Mouse (Mus musculus) adipocyte (in vitro differentiated cells): Measurements from ENCODE around the gene Napb.

ENCODE experiments used
- DNase-seq: peaks from one replicate; pipeline ENCODE4 v3.0.0-alpha.2; 2016; ENCODE audit warnings: low spot score

The Napb gene

GRCm38 (mm10) chr2:148687971-148688370, 44.3 kb downstream of the Napb start:
- peak; percentile 48 for DNase-seq

GRCm38 (mm10) chr2:148686862-148687261, 45.4 kb downstream of the Napb start:
- no peak for DNase-seq

DNA sequence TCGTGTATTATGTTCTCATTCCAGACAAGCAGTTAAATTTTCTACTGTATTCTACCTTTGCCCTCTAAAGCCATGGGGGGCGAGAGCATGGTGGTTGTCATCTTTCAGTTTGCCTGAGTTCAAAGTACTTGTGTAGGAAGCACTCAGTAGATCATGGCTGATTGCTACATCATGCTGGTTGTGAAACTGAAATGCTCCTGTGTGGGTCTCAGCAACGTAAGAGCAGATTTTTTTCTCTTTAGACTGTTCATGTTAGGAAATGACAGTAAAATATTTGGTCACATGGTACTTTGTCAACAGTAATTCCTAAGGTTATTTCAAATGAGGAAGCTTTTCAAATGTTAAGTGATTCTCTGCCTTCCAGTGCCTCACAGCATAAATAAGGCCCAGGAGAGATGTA, 46.6 kb downstream of the Napb start:
- DNase-seq = peak; percentile 57

DNA sequence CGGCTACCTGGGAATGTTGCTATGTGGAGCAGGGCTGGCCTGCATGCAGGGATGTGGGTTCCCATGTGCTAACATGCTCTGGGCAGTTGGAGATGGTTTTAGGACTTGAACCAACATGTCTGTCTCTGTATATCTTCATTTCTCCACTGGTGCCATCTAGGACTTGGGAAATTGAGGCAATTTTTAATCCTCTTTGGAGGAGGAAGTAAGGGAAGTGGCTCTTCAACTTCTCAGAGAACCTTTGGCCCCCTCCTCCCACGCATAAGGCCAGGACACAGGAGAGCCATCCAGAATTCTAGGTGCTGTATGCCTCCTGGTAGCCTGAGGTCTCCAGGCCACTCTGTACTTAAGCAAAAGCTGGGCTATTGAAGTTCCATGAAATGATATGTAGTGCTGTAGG, 47.3 kb downstream of the Napb start:
- DNase-seq = no peak

GRCm38 (mm10) chr2:148683031-148683430, 49.2 kb downstream of the Napb start:
- no peak for DNase-seq

GRCm38 (mm10) chr2:148681461-148681891, 50.8 kb downstream of the Napb start:
- DNase-seq = peak; percentile 61

DNA sequence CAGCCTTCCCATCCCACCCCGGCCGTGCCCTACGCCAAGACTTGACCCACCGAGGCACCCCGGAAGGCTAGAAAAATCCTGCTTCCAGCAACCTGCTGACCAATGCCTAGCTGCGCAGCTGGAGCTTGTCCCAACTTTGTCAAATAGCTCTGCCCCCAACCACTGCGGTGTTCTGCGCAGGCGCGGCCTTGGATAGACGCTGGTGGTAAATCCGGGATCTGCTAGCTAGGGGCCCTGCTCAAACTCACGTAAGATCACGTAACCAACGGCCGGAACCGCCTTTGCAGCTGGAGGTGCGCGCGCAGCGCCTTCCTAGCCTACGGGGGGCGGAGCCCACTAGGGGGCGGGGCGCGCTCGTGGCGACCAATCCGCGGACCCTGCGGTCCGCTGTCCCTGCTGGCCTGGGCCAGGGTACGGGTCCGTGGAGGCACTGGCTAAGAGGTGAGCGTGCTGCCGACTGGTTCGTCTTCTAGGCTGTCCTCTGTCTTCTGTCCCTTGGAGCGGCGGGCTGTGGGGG, 51.4 kb downstream of the Napb start, which contains the start of gene Gzf1:
Gzf1 (plus strand) TSS at position 249 of the 517 bp plus-strand sequence.
- peak; percentile 100 for DNase-seq

DNA sequence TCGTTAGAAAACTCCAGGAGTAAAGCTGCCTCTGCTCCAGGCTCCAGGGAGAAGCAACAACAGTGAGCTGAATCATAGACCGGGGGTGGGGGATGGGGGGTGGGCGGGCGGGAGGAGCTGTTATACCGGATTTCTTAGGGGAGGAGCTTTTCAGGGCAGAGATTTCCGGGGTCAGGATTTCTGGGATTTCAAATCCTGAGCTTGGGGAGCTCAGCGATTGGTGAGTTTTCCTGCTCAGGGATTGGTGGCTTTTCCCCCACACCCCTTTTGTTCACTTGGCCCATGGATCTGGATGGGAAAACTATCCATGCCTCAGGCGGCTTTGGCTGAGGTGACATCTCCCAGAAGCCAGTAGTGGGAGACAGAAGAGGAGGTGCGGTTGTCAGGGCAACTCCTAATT, 52.9 kb downstream of the Napb start:
- DNase-seq = peak; percentile 96

DNA sequence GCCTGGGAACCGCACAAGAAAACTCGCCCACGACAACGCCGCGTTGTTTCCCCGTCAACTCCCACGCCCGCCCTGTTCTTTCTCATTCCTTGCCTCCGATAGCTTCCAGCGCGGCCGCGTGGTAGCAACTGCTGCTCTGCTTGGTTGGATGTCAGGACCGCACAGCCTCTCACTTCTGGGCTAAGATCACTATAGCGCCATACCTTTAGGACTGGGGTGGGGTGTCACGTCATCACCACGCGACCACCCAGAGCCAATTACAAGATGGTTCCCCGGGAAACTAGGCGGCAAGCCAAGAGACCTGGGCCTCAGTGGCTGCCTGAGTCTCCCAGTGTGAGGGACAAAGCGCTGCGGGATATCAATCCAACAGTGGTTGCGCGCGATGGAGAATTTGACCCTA, 54.5 kb downstream of the Napb start:
- DNase-seq = no peak

DNA sequence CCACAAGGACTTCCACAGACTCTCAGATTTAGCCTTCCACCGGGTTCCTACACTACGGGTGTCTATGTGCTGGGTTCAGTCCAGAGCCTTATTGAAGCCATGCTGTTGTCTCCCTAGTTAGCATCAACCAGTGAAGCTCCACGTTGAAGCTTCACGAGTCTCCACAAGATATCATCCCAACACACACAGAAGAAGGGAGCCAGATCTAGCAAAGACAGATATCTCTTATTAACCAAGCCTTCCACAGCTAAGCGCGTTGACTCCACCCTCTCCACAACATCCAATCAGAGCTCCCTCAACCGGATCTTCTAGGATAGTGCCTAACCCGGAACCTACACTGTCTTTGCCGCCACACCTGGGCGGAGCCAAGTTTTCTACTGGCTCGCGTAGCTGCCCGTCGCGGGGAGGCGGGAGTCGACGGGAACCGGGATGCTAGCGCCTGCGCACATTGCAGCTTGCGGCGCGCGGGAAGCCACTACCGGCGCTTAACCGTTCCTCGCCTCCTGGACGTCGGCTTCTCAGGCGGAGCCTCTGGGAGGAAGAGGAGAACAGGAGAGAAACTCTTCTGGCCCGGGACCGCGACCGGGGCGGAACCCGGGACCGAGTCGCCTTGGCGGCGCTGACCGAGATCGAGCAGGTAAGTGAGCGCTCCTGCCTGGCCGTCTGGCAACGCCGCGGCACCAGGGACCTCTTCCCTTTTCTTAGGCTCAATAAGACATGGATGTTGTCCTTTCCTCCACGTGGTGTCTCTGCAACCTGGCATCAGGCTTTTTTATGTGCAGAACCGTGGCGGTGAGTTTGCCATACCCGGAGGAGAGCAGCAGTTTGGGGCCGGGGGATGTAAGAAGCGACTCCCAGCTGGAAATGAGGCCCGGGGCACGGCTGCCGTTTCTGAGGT, 59.8 kb downstream of the Napb start, which contains the start of gene Nxt1:
Nxt1 (plus strand) TSS at position 403 of the 898 bp plus-strand sequence.
- DNase-seq = peak; percentile 99

DNA sequence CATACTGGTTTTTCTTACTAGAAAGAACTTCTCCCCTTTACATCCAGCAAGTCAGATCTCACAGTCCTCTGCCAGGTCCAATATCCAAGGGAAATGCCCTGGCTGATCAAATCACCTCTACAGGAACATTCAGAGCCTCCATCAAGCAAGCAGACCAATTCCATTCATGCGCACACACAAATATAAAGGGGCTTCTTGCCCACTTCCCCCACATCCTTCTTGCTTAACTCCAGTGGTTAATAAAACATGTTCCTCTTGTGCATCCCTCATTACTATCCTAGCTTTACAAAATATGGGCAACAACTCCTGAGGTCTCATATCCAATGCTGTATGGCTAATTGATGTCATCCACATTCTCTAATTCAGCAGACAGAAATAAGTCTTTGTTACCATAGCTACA, 68.8 kb downstream of the Napb start:
- DNase-seq = no peak

GRCm38 (mm10) chr2:148654961-148655360, 77.3 kb downstream of the Napb start:
- DNase-seq = peak; percentile 89

DNA sequence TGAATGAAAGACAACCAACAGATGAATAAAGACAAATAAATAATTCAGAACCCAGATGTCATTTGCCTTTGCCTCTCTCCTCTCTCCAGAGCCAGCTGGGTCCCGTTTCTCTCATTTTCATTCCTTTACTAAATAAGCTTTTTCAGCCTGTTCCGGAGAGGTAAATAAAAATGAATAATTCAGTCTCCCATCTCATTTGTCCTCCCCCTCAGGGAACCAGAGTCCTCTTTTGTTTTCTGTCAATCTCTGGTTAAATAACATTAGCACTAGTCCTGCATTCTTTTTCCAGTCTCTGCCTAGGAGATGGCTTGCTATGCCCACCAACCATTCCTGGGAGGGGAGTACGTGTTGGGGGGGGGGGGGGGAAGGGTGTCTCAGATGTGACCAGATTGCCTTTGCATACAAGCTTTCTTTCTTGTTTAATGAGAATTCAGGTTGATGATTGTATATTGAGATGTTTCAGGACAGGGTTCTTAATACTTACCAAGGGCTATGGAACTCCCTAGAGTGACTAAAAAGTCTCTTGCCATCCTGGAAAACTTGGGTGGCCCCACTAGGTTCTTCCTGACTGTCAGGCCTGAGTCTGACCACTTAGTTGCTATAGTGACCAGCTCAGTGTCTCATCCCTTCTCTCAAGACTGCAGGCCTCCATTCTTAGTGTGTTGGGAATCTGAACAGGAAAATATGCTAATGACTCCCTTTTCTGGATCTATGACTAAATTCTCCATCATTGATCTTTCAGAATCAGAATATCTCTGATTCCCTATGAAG, 81.5 kb downstream of the Napb start:
- no peak for DNase-seq

DNA sequence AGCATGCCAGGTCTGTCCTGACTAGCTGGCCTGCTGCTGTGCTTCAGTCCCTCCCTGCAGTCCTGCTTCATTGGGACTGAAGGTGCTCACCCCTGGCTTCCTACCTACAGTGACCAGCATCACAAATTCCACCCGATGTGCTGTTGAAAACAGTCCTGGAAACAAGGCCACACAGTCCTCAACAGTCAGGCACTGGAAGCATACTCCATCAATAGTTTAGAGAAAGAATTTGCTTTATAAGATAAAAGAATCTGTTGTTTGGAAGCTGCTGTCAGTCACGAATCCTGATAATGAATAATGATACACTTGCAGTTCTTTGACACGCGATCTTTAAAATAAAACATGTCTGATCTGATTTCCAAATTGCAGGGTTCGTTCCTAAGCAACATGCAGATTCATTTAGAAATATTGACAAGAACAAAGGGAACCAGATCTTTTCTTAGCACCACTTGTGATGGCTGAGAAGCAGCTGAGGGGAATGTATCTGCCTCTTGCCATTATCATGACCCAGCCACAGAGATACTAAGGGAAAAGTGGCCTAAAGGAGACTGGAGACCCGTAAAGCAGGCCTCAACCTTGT, 87.8 kb downstream of the Napb start:
- DNase-seq = no peak
